Mouse (Mus musculus) MEL (cell line): Measurements from ENCODE around the gene Rasgef1b.

Source experiments
- CTCF ChIP-seq, 3 experiments: IDR thresholded peaks in 2 of 3; conservative IDR thresholded peaks in 1 of 3; 2 replicates each; pipeline ENCODE4 v1.5.1; 2011 to 2012; ENCODE audit warnings: low read length in 3 of 3, low read depth in 2 of 3, mild to moderate bottlenecking in 2 of 3, improper control_type of control experiment in 1 of 3, inconsistent platforms in 1 of 3, mixed read lengths in 1 of 3, moderate library complexity in 1 of 3; ENCODE audit not compliant: control insufficient read depth in 1 of 3, insufficient read depth in 1 of 3, poor library complexity in 1 of 3, severe bottlenecking in 1 of 3
- EP300 ChIP-seq, 2 experiments: IDR thresholded peaks; 2 replicates each; pipeline ENCODE4 v1.6.1; 2011; ENCODE audit warnings: improper control_type of control experiment in 2 of 2, low read length in 2 of 2, low read depth in 1 of 2, mild to moderate bottlenecking in 1 of 2
- GABPA ChIP-seq: IDR thresholded peaks from 2 replicates; pipeline ENCODE4 v1.6.1; 2012; ENCODE audit warnings: low read depth, mild to moderate bottlenecking, inconsistent platforms, low read length, improper control_type of control experiment, moderate library complexity
- GATA1 ChIP-seq: IDR thresholded peaks from 2 replicates; pipeline ENCODE4 v1.6.1; 2011; ENCODE audit warnings: low read depth, low read length, improper control_type of control experiment
- MAFK ChIP-seq: IDR thresholded peaks from 2 replicates; pipeline ENCODE4 v1.6.1; 2011; ENCODE audit warnings: low read depth, mild to moderate bottlenecking, low read length, improper control_type of control experiment, borderline replicate concordance
- MAX ChIP-seq: IDR thresholded peaks from 2 replicates; pipeline ENCODE4 v1.6.1; 2011; ENCODE audit warnings: low read length, improper control_type of control experiment
- NELFE ChIP-seq: IDR thresholded peaks from 2 replicates; pipeline ENCODE4 v1.6.1; 2011; ENCODE audit warnings: low read depth, low read length, improper control_type of control experiment
- NRF1 ChIP-seq: IDR thresholded peaks from 2 replicates; pipeline ENCODE4 v1.6.1; 2014; ENCODE audit warnings: low read depth, mild to moderate bottlenecking, inconsistent platforms, low read length, improper control_type of control experiment, moderate library complexity; ENCODE audit not compliant: poor library complexity, insufficient read depth, severe bottlenecking
- POLR2A ChIP-seq, 2 experiments: IDR thresholded peaks; 2 replicates each; pipeline ENCODE4 v1.6.1; 2011 to 2012; ENCODE audit warnings: low read length in 2 of 2, mild to moderate bottlenecking in 2 of 2, control low read depth in 1 of 2, improper control_type of control experiment in 1 of 2, low read depth in 1 of 2, moderate library complexity in 1 of 2; ENCODE audit not compliant: control insufficient read depth in 1 of 2, insufficient read depth in 1 of 2, poor library complexity in 1 of 2
- TBP ChIP-seq: IDR thresholded peaks from 2 replicates; pipeline ENCODE4 v1.8.0; 2011; ENCODE audit warnings: low read depth, low read length, improper control_type of control experiment
- USF2 ChIP-seq, 2 experiments: IDR thresholded peaks; 2 replicates each; pipeline ENCODE4 v1.6.1; 2011 to 2012; ENCODE audit warnings: improper control_type of control experiment in 2 of 2, low read length in 2 of 2, borderline replicate concordance in 1 of 2, inconsistent platforms in 1 of 2, low read depth in 1 of 2, mild to moderate bottlenecking in 1 of 2; ENCODE audit not compliant: insufficient read depth in 1 of 2
- ZC3H11A ChIP-seq: IDR thresholded peaks from 2 replicates; pipeline ENCODE4 v1.6.1; 2012; ENCODE audit warnings: low read depth, mild to moderate bottlenecking, inconsistent platforms, low read length, improper control_type of control experiment
- ZKSCAN1 ChIP-seq: IDR thresholded peaks from 2 replicates; pipeline ENCODE4 v1.6.1; 2012; ENCODE audit warnings: low read depth, mild to moderate bottlenecking, inconsistent platforms, low read length, improper control_type of control experiment, moderate library complexity

DNA sequence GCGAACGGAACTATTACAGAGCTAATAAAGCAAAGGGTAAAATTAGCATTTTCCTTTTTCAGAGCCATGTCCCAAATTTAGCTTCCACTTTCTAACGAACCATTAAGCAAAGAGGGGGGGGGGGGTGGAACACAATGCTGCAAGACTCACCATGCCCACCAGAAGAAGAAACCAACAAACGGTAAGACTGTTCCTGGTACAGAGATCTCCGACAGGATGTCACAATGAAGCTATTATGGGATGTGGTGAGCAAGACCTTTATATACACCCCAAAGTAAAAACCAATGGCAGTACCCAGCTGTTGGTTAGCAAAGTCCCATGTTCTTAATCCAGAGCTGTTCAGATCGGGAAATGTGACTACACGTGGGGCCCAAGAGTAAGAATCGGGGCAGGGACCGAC lies 226.2 kb downstream of the Rasgef1b start:
- TF ChIP-seq ZC3H11A (no peak), ZKSCAN1 (no peak), NELFE (no peak), CTCF (IDR thresholded peaks at IDR 0.05 in 2 of 3, conservative IDR thresholded peaks at IDR 0.05 in 1 of 3; ENCODE audit: control insufficient read depth in 1 of 3, insufficient read depth in 1 of 3, low read depth in 2 of 3, low read length in 3 of 3, poor library complexity in 1 of 3, severe bottlenecking in 1 of 3) (no peak), POLR2A (IDR thresholded peaks at IDR 0.05; ENCODE audit: control insufficient read depth in 1 of 2, insufficient read depth in 1 of 2, low read depth in 1 of 2, low read length in 2 of 2, poor library complexity in 1 of 2) (no peak), USF2 (IDR thresholded peaks at IDR 0.05; ENCODE audit: borderline replicate concordance in 1 of 2, insufficient read depth in 1 of 2, low read depth in 1 of 2, low read length in 2 of 2) (no peak), MAX (no peak), TBP (no peak), EP300 (IDR thresholded peaks at IDR 0.05; ENCODE audit: low read depth in 1 of 2, low read length in 2 of 2) (no peak), GATA1 (no peak), MAFK (no peak), GABPA (no peak), NRF1 (no peak)
